Mouse (Mus musculus) heart, embryonic 13.5 days (tissue): Measurements from ENCODE around the gene Cyp2t4. TPM values are rescaled to one million over a fixed set of nuclear protein-coding genes. Genes with fewer than 3 reads are reported as not detected.
A peak's percentile ranks its signal among the peaks of the same experiment; 100 is the strongest.

ENCODE experiments used
- ATAC-seq: fragments of 200-750 bp; cut with Nextera tagmentation; 2 replicates; pipeline ENCODE4 v1.8.0; 2017; ENCODE audit warnings: moderate TSS enrichment; ENCODE audit not compliant: insufficient number of reproducible peaks, low FRiP score, low TSS enrichment; ENCODE audit errors: extremely low read depth
- H3K27ac ChIP-seq: fragments of 300-500 bp; sonication (generic); replicated peaks from 2 replicates; pipeline ENCODE4 v1.5.1; 2015; ENCODE audit warnings: moderate library complexity, mild to moderate bottlenecking, inconsistent platforms
- H3K27me3 ChIP-seq: fragments of 300-500 bp; sonication (generic); replicated peaks from 2 replicates; pipeline ENCODE4 v1.6.1; 2015; ENCODE audit warnings: mild to moderate bottlenecking, inconsistent platforms
- H3K36me3 ChIP-seq: fragments of 300-500 bp; sonication (generic); 2 replicates; pipeline ENCODE4 v1.6.1; 2015; ENCODE audit warnings: mild to moderate bottlenecking, inconsistent platforms
- H3K4me1 ChIP-seq: fragments of 300-500 bp; sonication (generic); 2 replicates; pipeline ENCODE4 v1.6.1; 2015; ENCODE audit warnings: inconsistent platforms
- H3K4me2 ChIP-seq: fragments of 300-500 bp; sonication (generic); 2 replicates; pipeline ENCODE4 v1.6.1; 2015; ENCODE audit warnings: inconsistent platforms, mild to moderate bottlenecking, moderate library complexity
- H3K4me3 ChIP-seq: fragments of 300-500 bp; sonication (generic); 2 replicates; pipeline ENCODE4 v1.5.1; 2015; ENCODE audit warnings: moderate library complexity, mild to moderate bottlenecking, inconsistent platforms
- H3K9ac ChIP-seq: fragments of 300-500 bp; sonication (generic); 2 replicates; pipeline ENCODE4 v1.6.1; 2015; ENCODE audit warnings: inconsistent platforms, mild to moderate bottlenecking, moderate library complexity
- H3K9me3 ChIP-seq: fragments of 300-500 bp; sonication (generic); 2 replicates; pipeline ENCODE4 v1.6.1; 2016; ENCODE audit warnings: inconsistent platforms
- WGBS: fragments of 180-500 bp; shearing (Covaris S2); methylation state at CpG from one replicate; pipeline ENCODE4 v1.1.7; 2015; ENCODE audit warnings: mixed read lengths; 5-methylcytosine and 5-hydroxymethylcytosine counted together
- polyA plus RNA-seq: library from polyadenylated mRNA; unstranded; fragments of >200 nt; fragmentation: Nextera tagmentation; extraction: Ambion mirVana; gene quantifications from 2 replicates; pipeline ENCODE4 v1.2.1, GENCODE M21; 2015

Gene Cyp2t4
- polyA plus RNA-seq, 1 experiment from 2014 or later: 0.12 TPM

DNA sequence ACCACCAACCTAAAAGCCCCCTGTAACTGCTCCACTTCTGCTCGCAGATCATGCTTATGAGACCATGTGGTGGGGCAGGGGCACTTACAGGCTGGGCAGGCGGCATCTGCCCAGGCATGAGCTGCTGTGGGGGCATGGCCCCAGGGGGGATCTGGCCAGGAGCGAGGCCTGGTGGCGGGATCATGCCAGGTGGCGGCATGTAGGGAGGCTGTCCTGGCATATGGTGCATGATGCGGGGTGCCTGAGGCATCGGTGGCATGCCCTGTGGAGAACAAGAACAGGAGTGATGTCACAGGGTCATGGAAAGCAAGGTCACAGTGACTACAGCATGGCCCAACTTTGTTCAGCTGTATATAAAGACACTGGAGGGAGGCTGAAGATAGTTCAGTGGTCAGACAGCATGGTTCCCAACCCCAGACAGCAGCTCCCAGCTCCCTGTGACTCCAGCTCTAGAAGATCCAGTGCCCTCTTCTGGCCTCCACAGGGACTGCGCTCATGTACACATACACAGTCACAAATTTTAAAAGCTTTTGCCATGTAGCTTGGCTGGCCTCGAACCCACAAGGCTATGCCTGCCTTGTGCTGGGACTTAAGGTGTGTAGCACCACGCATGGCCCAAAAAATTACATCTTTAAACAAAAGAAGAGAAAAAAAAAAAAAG, 35.9 kb downstream of the Cyp2t4 start:
- no peak overlapping the region for H3K9ac ChIP-seq
- no peak overlapping the region for H3K4me3 ChIP-seq
- 94% methylated on average over 10 of the region's 10 CpGs for WGBS
- no peaks in the 10 kb centered on the region for H3K9me3 ChIP-seq
- H3K4me2 ChIP-seq: no peak overlapping the region
- no peak overlapping the region for H3K27ac ChIP-seq
- peaks cover 100% of the 10 kb centered on the region for H3K36me3 ChIP-seq
- ATAC-seq: no peak
- H3K27me3 ChIP-seq: no peaks in the 10 kb centered on the region
- peaks cover 10% of the 10 kb centered on the region for H3K4me1 ChIP-seq

- Histone ChIP-seq H3K4me1 (peaks cover 19% of the 10 kb centered on the region), H3K9me3 (no peaks in the 10 kb centered on the region), H3K4me3 (no peak overlapping the region), H3K4me2 (no peak overlapping the region), H3K36me3 (peaks cover 77% of the 10 kb centered on the region), H3K9ac (no peak overlapping the region), H3K27ac (no peak overlapping the region), H3K27me3 (no peaks in the 10 kb centered on the region)
- 93% methylated on average over 5 of the region's 5 CpGs for WGBS
- no peak for ATAC-seq
Observed at GRCm38 (mm10) chr7:27192434-27192833, 38.9 kb downstream of the Cyp2t4 start.

- peaks cover 73% of the 10 kb centered on the region for H3K36me3 ChIP-seq
- WGBS: 77% methylated on average over 4 of the region's 4 CpGs
- no peak overlapping the region for H3K27ac ChIP-seq
- H3K4me2 ChIP-seq: peak overlapping the region; percentile 18; the same call in 1 of the 2 replicates
- H3K27me3 ChIP-seq: no peaks in the 10 kb centered on the region
- H3K9ac ChIP-seq: peak overlapping the region; percentile 38; the same call in 1 of the 2 replicates
- no peak for ATAC-seq
- H3K4me1 ChIP-seq: peaks cover 19% of the 10 kb centered on the region
- 0 out of 2 replicates have a peak overlapping the region, but pooled peaks have one; percentile 4 for H3K4me3 ChIP-seq
- H3K9me3 ChIP-seq: no peaks in the 10 kb centered on the region
Observed at GRCm38 (mm10) chr7:27193731-27194130, 40.2 kb downstream of the Cyp2t4 start.

GRCm38 (mm10) chr7:27195681-27196611, 42.4 kb downstream of the Cyp2t4 start, which contains the start of the genes BC024978 and Snrpa:
TSS of gene BC024978 (plus strand) at chr7:27195781.
TSS of gene Snrpa (minus strand) at chr7:27196271.
- H3K27me3 ChIP-seq: no peaks in the 10 kb centered on the region
- H3K4me1 ChIP-seq: peaks cover 19% of the 10 kb centered on the region
- H3K9ac ChIP-seq: peak within 1 kb of the TSS; percentile 93
- ATAC-seq: peak; percentile 97
- peak within 1 kb of the TSS; percentile 90 for H3K4me2 ChIP-seq
- WGBS: under 1% methylated on average over 64 of the region's 64 CpGs
- H3K9me3 ChIP-seq: no peaks in the 10 kb centered on the region
- H3K4me3 ChIP-seq: peak within 1 kb of the TSS; percentile 77
- peak within 1 kb of the TSS; percentile 99 for H3K27ac ChIP-seq
- H3K36me3 ChIP-seq: peaks cover 55% of the 10 kb centered on the region

GRCm38 (mm10) chr7:27197136-27197535, 43.6 kb downstream of the Cyp2t4 start:
- Histone ChIP-seq H3K27me3 (no peaks in the 10 kb centered on the region), H3K36me3 (peaks cover 53% of the 10 kb centered on the region), H3K4me2 (no peak overlapping the region), H3K4me3 (no peak overlapping the region), H3K9me3 (no peaks in the 10 kb centered on the region), H3K9ac (no peak overlapping the region), H3K27ac (no peak overlapping the region), H3K4me1 (peaks cover 19% of the 10 kb centered on the region)
- no peak for ATAC-seq
- WGBS: 81% methylated on average over 3 of the region's 3 CpGs

GRCm38 (mm10) chr7:27197634-27198033, 44.1 kb downstream of the Cyp2t4 start:
- Histone ChIP-seq H3K9ac (0 out of 2 replicates have a peak overlapping the region, but pooled peaks have one; percentile 19), H3K27me3 (no peaks in the 10 kb centered on the region), H3K4me2 (no peak overlapping the region), H3K9me3 (no peaks in the 10 kb centered on the region), H3K4me1 (peaks cover 19% of the 10 kb centered on the region), H3K27ac (no peak overlapping the region), H3K36me3 (peaks cover 53% of the 10 kb centered on the region), H3K4me3 (no peak overlapping the region)
- 85% methylated on average over 8 of the region's 8 CpGs for WGBS
- ATAC-seq: no peak

- no peak overlapping the region for H3K4me2 ChIP-seq
- peaks cover 53% of the 10 kb centered on the region for H3K36me3 ChIP-seq
- H3K4me1 ChIP-seq: peaks cover 18% of the 10 kb centered on the region
Observed at GRCm38 (mm10) chr7:27198355-27198754, 44.8 kb downstream of the Cyp2t4 start.

GRCm38 (mm10) chr7:27198779-27199178, 45.3 kb downstream of the Cyp2t4 start:
- Histone ChIP-seq H3K27ac (no peak overlapping the region), H3K4me1 (peaks cover 13% of the 10 kb centered on the region), H3K36me3 (peaks cover 53% of the 10 kb centered on the region), H3K9ac (no peak overlapping the region), H3K27me3 (no peaks in the 10 kb centered on the region), H3K4me2 (no peak overlapping the region), H3K4me3 (no peak overlapping the region), H3K9me3 (no peaks in the 10 kb centered on the region)
- WGBS: 90% methylated on average over 8 of the region's 8 CpGs
- ATAC-seq: no peak

More at GRCm38 (mm10) chr7:27198355-27198754, 44.8 kb downstream of the Cyp2t4 start:
- no peak for ATAC-seq
- H3K9me3 ChIP-seq: no peaks in the 10 kb centered on the region
- no peak overlapping the region for H3K27ac ChIP-seq
- no peak overlapping the region for H3K9ac ChIP-seq
- H3K27me3 ChIP-seq: no peaks in the 10 kb centered on the region
- H3K4me3 ChIP-seq: no peak overlapping the region

DNA sequence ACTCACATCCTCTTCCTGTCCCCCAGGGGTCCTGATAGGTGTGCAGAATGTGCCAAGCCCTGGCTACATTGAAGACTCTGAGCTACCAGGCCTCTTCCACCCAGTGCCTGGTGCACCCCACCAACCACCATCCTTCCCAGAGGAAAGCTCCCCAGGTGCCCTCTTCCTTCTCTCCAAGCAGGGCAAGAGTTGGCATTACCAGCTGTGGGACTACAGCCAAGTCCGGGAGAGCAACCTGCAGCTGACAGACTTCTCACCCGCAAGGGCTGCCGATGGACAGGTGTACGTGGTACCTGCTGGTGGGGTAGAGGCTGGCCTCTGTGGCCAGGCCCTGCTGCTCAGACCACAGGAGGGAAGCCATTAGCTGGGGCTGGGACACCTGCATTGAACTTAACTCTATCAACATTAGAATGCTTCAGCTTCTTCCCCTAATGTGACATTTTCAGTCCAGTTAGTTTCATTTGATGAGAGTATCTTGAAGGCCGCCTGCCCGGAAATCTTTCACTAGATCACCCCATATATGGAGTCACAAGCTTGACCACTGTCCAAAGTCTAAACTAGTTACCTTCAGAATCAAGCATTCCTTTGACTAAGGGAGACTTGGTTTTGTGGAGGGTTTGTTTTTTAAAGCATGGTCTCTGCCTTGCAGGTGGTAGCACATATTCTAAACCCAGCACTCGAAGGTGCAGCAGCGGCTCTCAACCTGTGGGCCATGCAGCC, 50.4 kb downstream of the Cyp2t4 start:
- H3K9ac ChIP-seq: no peak overlapping the region
- peaks cover 73% of the 10 kb centered on the region for H3K36me3 ChIP-seq
- no peak overlapping the region for H3K4me3 ChIP-seq
- ATAC-seq: no peak
- H3K27me3 ChIP-seq: no peaks in the 10 kb centered on the region
- H3K9me3 ChIP-seq: no peaks in the 10 kb centered on the region
- no peak overlapping the region for H3K27ac ChIP-seq
- no peaks in the 10 kb centered on the region for H3K4me1 ChIP-seq
- WGBS: 92% methylated on average over 8 of the region's 8 CpGs
- H3K4me2 ChIP-seq: no peak overlapping the region
